ENCODE assay signal across 8 mouse cellular contexts in the genomic region with DNA sequence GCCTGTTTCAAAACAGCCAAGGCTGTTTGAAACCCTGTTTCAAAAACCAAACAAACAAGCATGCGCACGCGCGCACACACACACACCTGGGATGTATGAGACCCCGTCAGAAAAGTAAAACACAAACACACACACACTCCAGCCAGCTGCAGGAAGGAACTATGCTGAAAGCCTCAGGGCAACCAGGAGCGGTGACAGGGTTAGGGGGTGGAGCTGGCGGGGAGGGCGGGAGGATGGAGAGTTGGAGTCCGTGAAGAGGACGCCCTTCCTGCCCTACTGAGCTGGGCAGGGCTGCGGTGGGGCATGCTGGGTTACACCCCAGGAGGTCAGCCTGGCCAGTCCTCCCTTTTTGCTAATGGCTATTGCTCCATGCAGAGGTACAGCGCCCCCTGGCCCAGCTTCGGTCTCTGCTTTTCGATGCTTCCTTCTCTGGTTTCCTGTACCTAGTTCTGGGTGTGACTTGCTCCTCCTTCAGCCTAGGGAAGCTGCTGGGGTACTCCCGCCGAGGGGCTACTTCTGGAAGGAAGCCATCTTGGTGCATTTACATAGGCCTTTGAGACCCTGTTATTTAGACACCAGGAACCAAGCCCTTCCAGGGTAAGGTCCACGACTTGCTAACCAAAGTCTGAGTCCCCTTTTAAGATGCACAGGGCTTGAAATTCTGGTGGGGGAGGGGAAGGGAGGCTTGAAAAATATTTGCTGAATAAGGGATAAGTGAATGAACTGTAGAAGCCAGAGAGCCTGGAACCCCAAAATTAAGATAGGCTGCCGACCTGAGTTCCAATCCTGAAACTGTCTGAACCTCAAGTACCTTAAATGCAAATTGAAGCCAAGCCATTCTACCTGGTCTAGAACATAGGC. TPM values are rescaled to one million over a fixed set of nuclear protein-coding genes. Genes with fewer than 3 reads are reported as not detected.
A peak's percentile ranks its signal among the peaks of the same experiment; 100 is the strongest.
DNase-seq lines count a peak whose midpoint lies in the region; ATAC-seq and TF ChIP-seq lines count a peak whose summit lies in the region.

No protein-coding gene starts in this region.

- peak; percentile 84 for TF ChIP-seq CTCF in layer of hippocampus, adult 2 months (conservative IDR thresholded peaks at IDR 0.05)
- peak; percentile 74 for TF ChIP-seq CTCF in lung, embryonic 14.5 days (IDR thresholded peaks at IDR 0.05; ENCODE audit: low read depth)
- TF ChIP-seq CTCF in thymus, adult 2 months (IDR thresholded peaks at IDR 0.05; ENCODE audit: borderline replicate concordance, control insufficient read depth, extremely low read depth, insufficient read depth, low read length, poor library complexity) = peak; percentile 96

- no peaks in the 10 kb centered on the region for H3K27me3 ChIP-seq in forebrain, embryonic 16.5 days (replicated peaks; ENCODE audit: control insufficient read depth, insufficient read depth, low read length)
- no peaks in the 10 kb centered on the region for H3K27me3 ChIP-seq in lung, embryonic 14.5 days (ENCODE audit: insufficient read depth, low read length)
- no peaks in the 10 kb centered on the region for H3K27me3 ChIP-seq in thymus, adult 2 months (ENCODE audit: control insufficient read depth, insufficient read depth, low read length)

- H3K9me3 ChIP-seq in forebrain, embryonic 16.5 days (ENCODE audit: control insufficient read depth, low read length) = no peaks in the 10 kb centered on the region
- no peaks in the 10 kb centered on the region for H3K9me3 ChIP-seq in lung, embryonic 14.5 days (ENCODE audit: low read depth, low read length)

- intact Hi-C loops in heart, postnatal 36 days (cut with DNase I) = no loop called here

- H3K4me2 ChIP-seq in forebrain, embryonic 16.5 days (ENCODE audit: low read length) = peak overlapping the region; percentile 56
- H3K4me2 ChIP-seq in lung, embryonic 14.5 days = peak overlapping the region; percentile 67

- 14% methylated on average over 18 of the region's 18 CpGs for WGBS in forebrain, embryonic 16.5 days
- 8% methylated on average over 18 of the region's 18 CpGs for WGBS in lung, embryonic 14.5 days
- 3% methylated on average over 18 of the region's 18 CpGs for WGBS in thymus, adult 2 months

- peak overlapping the region; percentile 32 for H3K4me3 ChIP-seq in forebrain, embryonic 16.5 days (replicated peaks; ENCODE audit: low read length)
- peak overlapping the region; percentile 48 for H3K4me3 ChIP-seq in layer of hippocampus, adult 2 months
- H3K4me3 ChIP-seq in lung, embryonic 14.5 days (ENCODE audit: low read depth, low read length) = peak overlapping the region; percentile 30
- H3K4me3 ChIP-seq in thymus, adult 2 months (ENCODE audit: control insufficient read depth, insufficient read depth, low read length) = peak overlapping the region; percentile 51

- H3K9ac ChIP-seq in forebrain, embryonic 16.5 days (replicated peaks; ENCODE audit: low read depth, low read length) = peak overlapping the region; percentile 51; the same call in 1 of the 2 replicates
- peak overlapping the region; percentile 35; the same call in 1 of the 2 replicates for H3K9ac ChIP-seq in lung, embryonic 14.5 days

- H3K27ac ChIP-seq in forebrain, embryonic 16.5 days (ENCODE audit: low read length) = no peak overlapping the region
- H3K27ac ChIP-seq in layer of hippocampus, adult 2 months = peak overlapping the region; percentile 51; the same call in 1 of the 2 replicates
- H3K27ac ChIP-seq in lung, embryonic 14.5 days (ENCODE audit: low read depth) = peak overlapping the region; percentile 42; the same call in 1 of the 2 replicates
- H3K27ac ChIP-seq in thymus, adult 2 months (ENCODE audit: control insufficient read depth, insufficient read depth, low read length) = peak overlapping the region; percentile 97

- peak; percentile 98 for DNase-seq in ES-CJ7 (ENCODE audit: low read depth, low spot score)
- DNase-seq in cerebellum, adult 18-20 months = peak; percentile 60 to 70
- peak; percentile 82 to 86 for DNase-seq in heart, postnatal 36 days
- peak; percentile 46 for DNase-seq in layer of hippocampus, adult 2 months (ENCODE audit: low spot score in 2 of 2)
- peak; percentile 85 for DNase-seq in lung, embryonic 14.5 days
- DNase-seq in thymus, adult 2 months = peak; percentile 86

- peak; percentile 54; the same call in 1 of the 2 replicates for TF ChIP-seq POLR2A in thymus, adult 2 months (IDR thresholded peaks at IDR 0.05; ENCODE audit: control insufficient read depth, extremely low read depth, insufficient read depth, low read length, poor library complexity)

- no peak for ATAC-seq in forebrain, embryonic 16.5 days
- ATAC-seq in lung, embryonic 14.5 days (ENCODE audit: insufficient read depth) = peak; percentile 78
- peak; percentile 97 for ATAC-seq in neutrophil, adult 5-6 weeks (ENCODE audit: extremely low read depth, insufficient number of reproducible peaks, low FRiP score, poor library complexity, severe bottlenecking)

- H3K4me1 ChIP-seq in forebrain, embryonic 16.5 days (replicated peaks; ENCODE audit: control insufficient read depth, insufficient read depth, low read length) = peaks cover 6% of the 10 kb centered on the region
- peaks cover 6% of the 10 kb centered on the region; the same call in 1 of the 2 replicates for H3K4me1 ChIP-seq in lung, embryonic 14.5 days (ENCODE audit: insufficient read depth)
- peaks cover 34% of the 10 kb centered on the region for H3K4me1 ChIP-seq in thymus, adult 2 months (replicated peaks; ENCODE audit: control insufficient read depth, insufficient read depth, low read length)

- no peaks in the 10 kb centered on the region for H3K36me3 ChIP-seq in forebrain, embryonic 16.5 days (ENCODE audit: control insufficient read depth, insufficient read depth)
- H3K36me3 ChIP-seq in lung, embryonic 14.5 days (ENCODE audit: insufficient read depth) = no peaks in the 10 kb centered on the region
- H3K36me3 ChIP-seq in thymus, adult 2 months (ENCODE audit: control insufficient read depth, insufficient read depth, low read length) = no peaks in the 10 kb centered on the region

RNA-seq across cellular contexts. Expression of a gene that starts 48.2 kb away (rescaled TPM):
- polyA plus RNA-seq in forebrain, embryonic 16.5 days (2015; fragmentation: Nextera tagmentation; extraction: Ambion mirVana) = 449 and 466 TPM in 2 replicates
- 100 to 1,000 TPM; 115 to 118 TPM for total RNA-seq in heart, postnatal 36 days (2021)
- 100 to 1,000 TPM; 124 to 137 TPM for total RNA-seq in layer of hippocampus, adult 2 months (2021)
- 539 and 550 TPM in 2 replicates for polyA plus RNA-seq in lung, embryonic 14.5 days (2014; fragmentation: Nextera tagmentation; extraction: Ambion mirVana)
- 86.8 and 107 TPM in 2 replicates for total RNA-seq in neutrophil, adult 5-6 weeks (2017)
- 85.2 and 104 TPM in 2 replicates for polyA plus RNA-seq in thymus, adult 2 months (2012; rRNA removed)

Comparison
In these comparisons a context has a peak if more than half of its experiments do, and no peak if none do; other contexts are left out.
1. DNase-seq: peak in every context shown above with its lines; median percentile 98 in ES-CJ7; 86 in thymus, adult 2 months; 85 in lung, embryonic 14.5 days; 84 in heart, postnatal 36 days; 65 in cerebellum, adult 18-20 months; 46 in layer of hippocampus, adult 2 months.